Mouse (Mus musculus) frontal cortex, postnatal 14 days (tissue): Measurements from ENCODE around the gene Larp1.
"Not testable (repeated sequence)": the region's sequence is repeated elsewhere in the genome, so short reads cannot be mapped to it uniquely, and the experiment has no call there.

Source experiments
- DNase-seq, 2 experiments: peaks; one replicate each; pipeline ENCODE4 v3.0.0; 2022; ENCODE audit warnings: low spot score in 2 of 2

Larp1 gene

DNA sequence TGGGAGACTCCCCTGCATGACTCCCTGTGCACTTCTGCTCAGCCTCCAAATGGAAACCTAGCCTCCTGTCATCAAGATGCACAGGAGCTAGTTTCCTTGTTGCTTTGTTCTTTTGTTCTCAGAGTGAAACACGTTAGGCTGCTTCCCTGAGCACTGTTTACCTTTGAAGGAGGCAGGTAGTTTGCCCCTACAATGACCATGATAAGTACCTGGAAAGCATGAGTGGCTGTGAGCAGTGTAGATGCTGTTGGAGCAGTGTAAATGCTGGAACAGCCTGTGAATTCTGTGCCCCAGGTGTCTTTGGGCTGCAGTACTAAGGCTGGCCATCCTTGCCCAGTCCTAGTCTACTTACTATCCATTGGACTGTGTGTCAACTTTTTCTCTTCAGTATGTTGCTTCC, 18.0 kb downstream of the Larp1 start:
- DNase-seq = no peak

DNA sequence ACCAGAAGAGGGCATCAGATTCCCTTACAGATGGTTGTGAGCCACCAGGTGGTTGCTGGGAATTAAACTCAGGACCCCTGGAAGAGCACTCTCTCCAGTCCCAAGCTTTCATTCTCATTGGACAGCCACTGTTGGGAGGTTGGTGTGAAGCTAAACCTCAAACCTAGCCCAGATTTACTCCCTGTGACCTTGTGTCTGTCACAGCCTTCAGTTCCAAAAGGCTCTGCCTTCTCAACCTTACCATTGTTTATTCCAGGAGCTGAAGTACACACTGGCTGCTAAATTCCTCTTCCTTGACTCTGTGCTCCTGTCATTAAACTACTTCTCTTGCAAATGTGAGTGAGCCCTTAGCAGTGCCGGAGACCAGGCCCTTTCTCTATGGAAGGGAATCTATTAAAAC, 20.1 kb downstream of the Larp1 start:
- no peak for DNase-seq

DNA sequence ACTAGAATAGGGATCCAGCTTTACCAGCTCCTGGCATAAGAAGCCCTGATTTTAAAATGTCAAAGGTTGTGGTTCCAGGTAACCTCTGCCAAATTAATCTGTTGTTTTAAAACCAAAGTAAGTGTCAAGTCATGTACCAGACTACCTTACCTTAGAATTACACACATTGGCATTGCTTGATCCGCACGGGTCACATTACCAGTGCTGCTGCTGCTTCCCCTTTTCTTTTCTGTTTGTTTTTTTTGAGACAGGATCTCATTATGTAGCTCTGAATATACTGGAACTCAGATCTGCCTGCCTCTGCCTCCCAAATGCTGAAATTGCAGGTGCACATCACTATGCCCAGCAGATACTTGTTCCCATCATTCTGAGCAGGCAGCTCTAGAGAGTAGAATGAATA, 21.0 kb downstream of the Larp1 start:
- no peak for DNase-seq

DNA sequence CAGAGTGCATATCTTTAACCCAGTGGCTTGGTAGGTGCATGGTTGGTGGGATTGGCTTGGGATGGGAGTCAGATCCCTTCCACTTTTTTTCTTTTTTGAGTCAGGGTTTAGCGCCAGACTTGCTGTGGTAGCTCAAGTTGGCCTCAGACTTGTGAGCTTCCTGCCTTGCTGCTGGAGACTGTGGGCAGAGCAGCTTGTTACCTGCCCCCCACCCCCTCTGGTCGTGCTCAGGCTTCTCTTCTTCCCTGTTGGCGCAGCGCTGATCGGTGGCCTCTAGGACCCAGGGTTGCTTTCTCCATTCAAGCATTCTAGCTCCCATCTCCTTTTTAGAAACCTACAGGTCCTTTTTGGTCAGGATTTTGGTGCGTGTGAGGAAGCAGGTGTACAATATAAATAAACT, 22.3 kb downstream of the Larp1 start:
- no peak for DNase-seq

DNA sequence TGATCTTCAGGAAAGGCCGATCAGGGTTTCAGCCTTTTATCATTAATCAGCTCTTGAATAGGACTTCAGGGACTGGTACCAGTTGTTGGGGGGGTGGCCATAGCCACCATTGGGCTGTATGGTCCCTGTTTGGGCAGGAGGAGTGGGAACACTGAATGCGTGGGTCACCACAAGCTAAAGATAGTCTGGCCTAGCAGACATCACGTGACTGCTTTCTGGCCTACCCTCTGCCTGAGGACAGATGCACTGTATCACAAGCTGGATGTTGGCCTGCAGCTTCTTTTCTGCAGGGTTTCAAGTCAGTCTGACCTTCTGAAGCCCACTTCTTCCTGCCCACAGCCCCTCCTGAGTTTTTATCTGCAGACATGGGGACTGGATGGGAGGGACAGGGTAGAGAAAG, 24.8 kb downstream of the Larp1 start:
- DNase-seq = no peak

DNA sequence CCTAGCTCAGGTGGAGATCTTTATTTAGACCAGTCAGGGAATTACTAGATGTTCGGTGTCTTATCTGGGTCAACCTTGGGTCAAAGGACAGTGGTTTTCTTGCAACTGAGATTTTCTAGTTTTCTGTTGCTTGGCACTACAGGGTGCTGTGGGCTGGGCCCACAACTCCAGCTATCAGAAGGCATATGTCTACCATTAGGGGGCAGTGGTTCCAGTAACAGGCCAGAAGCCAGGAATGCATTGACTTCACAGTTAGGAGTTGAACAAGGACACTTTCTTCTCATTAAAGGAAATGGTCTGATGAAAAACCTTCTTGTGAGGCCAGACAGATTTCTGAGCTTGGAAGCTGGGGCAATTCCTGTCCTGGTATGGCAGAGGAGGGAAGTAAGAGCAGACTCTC, 30.2 kb downstream of the Larp1 start:
- no peak for DNase-seq

DNA sequence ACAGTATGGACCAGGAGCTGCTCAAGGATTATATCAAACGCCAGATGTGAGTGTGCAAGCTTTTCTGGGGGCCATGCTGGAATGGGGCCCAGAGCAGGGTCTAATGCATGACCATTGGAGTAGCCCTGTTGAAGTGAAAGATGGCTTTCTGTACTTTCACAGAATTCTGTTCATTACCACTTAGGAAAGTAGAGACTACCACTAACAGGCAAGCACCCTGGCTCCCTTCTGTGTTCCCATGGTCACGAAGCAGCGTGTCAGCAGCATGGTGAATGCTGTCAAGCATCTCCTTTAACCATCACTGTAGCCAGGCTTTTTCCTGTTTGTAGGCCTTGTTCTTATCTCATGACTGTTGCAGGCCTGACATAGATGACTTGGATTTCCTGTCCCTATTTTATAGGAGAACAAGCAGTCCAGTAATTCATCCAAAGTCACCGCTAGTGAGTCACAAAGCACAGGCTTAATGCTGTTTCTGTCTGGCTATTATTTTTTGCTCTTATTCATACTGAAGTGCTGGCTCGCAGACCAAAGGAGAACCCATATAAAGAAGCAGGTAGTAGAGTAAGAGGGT, 34.1 kb downstream of the Larp1 start:
- no peak for DNase-seq

DNA sequence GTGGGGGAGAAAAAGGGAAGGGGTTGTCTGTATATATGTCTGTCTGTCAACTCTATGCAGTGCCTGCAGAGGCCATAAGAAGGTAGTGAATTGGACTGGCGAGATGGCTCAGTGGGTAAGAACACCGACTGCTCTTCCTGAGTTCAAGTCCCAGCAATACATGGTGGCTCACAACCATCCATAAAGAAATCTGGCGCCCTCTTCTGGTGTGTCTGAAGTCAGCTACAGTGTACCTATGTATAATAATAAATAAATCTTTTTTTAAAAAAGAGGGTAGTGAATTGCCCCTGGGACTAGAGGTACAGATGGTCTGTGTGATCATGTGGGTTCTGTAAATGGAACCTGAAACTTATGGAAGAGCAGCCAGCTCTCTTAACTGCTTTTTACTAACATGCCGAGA, 37.6 kb downstream of the Larp1 start:
- no peak for DNase-seq

DNA sequence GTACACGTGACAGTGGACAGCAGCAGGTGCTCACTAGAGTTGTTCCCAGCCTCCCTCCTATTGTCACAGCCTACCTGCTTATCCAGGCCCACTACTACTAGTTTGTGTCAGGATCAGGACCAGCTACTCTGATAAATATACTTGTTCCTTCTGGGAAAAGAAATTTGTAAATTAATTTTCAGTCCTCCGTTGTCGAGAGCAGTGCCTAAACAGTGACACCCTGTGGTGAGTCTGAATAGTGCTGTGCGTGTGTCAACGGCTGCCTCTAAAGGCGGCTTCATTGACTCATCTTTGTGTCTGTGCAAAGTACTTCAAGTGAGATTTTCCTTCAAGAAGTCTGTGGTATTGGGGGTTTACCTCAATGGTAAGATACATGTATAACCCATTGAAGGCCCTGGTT, 48.6 kb downstream of the Larp1 start:
- DNase-seq = peak; percentile 24 to 58

DNA sequence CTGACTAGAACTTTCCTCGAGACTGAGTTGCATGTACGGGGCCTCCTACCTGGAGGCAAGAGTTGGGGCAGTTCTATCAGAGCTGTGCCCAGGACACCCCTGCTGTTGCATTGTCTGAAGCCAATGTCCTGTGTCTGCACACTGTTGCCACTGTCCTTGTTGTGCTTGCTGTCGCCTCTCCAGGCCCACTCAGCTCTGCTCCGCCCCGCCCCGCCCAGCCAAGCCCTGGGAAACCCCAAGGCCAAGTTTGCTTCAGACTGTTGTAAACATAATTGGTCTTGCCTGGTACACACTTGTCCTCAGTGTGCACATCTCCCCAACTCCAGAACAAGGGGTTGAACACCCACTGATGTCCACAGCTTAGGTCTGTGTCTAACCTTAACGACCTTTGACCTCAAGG, 50.9 kb downstream of the Larp1 start:
- DNase-seq = not testable (repeated sequence)

DNA sequence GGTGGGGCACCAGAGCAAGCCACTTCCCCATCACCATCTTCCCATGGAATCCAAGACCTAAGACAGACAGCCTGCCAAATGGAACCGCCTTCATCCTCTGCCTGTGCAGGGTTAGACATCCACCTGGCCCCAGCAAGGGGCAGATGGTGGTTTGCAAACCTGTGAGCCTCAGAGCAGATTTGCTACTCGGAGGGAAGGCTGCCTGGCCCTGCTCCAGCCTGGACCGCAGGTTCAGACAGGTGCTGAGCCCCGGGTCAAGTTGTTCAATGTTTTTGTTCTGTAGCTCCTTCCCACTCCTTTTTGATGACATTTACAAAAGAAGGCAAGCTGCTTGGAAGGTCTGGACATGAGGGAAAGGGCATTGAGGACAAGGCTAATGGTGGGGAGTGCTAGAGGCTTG, 52.4 kb downstream of the Larp1 start:
- DNase-seq = not testable (repeated sequence)

DNA sequence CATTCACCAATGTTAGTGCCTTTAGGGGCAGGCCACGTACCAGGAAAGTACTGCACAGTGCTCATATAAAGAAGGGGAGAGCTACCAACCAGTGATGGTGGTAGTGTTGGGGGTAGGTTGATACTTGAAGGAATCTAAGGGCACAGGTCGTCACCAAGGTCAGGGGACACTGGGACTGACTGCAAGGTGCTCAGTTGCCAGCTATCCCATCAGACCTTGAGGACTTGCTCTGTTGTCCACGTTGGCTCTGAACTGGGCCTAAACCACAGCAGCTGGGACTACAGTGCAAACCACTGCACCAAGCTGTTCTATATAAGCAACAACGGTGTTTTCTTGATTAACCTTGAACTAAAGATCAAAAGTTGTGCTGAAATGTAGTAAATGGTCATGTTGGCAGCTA, 53.7 kb downstream of the Larp1 start:
- no peak for DNase-seq

DNA sequence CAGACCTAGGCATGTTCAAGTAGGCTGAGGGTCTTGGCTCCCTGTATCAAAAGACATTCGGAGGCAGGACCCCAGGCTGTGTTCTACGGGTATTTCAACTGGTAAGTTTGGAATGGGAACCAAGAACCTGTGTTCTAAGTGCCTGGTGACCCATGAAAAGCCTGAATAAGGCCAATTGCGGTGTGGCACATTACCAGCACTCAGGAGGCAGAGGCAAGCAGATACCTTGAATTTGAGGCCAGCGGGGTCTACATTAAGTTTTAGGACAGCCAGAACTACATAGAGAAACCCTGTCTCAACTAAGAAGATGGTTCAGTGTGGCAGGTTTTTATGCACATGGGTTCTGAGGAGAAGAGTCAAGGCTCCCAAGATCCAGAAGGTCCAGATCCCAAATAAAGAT, 56.2 kb downstream of the Larp1 start:
- no peak for DNase-seq

DNA sequence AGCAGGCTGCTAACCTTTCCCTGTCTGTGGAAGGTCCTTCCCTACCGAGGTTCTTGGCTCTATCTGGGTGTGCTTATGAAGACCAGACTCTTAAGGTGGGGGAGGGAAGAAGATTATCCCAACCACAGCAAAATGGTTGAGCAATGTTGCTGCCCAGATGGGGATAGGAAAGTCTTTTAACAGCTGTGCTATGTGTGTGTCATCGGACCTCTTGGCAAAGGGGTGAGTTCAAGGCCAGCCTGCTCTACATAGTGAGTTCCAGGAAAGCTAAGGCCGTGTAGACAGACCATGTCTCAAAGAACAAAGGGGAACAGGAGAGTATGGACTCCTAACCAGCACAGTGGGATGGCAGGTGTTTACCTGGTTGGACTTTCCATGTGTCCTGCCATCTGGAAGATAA, 64.1 kb downstream of the Larp1 start:
- DNase-seq = no peak

DNA sequence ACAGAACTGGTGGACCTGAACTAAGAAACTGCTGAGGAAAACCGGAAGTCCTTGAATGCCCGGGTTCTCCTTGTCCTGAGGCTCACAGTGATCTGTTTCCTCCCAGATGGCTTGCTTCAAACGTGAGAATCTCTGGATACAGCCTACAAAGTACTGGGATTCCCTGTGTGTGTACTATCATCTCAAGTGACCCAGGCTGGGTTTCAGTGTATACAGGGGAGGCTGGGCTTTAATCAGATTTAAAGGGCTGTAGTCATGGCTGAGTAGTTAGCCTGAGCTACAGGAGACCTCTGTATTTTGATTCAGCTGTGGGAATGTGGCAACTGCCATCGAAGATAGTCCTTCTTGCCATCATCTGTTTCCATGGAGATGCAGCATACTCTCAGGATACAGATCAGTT, 68.4 kb downstream of the Larp1 start:
- no peak for DNase-seq

DNA sequence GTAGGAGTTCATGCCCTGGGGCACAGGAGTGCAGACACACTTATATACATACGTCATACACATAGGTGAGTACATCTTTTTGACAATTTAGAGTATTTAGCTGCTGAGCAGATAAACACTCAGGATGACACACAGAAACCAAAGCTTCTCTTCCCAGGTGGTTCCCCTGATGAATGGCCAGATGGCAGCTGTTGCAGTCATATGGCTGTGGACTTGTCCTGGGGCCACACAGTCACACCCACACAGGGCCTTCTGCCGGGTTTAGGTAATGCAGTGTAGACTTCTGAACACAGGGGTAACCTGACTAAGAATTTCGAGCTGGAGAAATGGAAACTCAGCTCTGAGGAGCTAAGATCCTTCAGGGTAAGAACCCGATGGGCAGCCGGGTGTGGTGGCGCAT, 72.9 kb downstream of the Larp1 start:
- no peak for DNase-seq

DNA sequence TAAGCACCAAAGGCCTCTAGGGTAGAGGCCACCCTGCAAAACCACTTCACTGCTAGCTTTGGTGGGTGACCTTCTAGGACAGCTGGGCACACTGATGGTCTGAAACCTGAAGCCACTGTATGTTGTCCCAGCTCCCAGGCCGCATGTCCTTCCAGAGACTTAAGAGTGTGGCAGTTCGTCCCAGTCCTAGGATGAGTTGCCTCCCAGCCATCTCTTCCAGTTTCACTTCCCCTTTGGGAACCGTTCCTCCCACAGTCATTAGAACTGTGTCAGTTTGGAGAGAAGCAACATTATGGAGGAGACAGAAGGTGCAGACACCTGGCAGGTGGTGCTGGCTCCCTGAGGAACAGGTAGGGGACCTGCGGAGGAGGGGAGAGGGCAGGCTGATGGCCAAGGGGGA, 83.7 kb downstream of the Larp1 start:
- DNase-seq = no peak

DNA sequence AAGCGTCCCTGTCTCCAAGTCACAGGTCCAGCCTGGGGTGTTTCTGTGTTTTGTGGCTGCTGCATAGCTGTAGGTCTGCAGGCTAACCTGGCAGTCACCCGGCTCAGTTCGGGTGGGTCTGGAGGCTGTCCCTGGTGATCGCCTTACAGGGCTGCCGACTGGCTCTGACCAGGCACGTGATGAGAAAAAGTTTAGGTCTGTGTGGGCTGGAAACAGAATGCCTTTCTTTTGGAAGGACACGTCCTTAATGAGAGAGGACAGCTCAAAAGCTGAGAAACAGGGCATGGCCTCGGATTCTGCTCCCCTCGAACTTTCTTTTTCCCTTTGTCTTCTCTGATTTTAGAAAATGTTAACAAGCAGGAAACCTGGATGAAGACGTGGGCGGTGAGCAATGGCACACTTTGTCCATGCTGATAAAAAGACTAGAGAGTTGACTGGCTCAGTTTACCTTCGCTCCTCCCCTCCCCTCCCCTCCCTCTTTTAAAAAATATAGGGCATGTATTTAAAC, 84.2 kb downstream of the Larp1 start, which contains the start of gene Gm12248:
Gene Gm12248, minus strand, starts transcription at position 114 of the 508 bp plus-strand sequence.
- no peak for DNase-seq

DNA sequence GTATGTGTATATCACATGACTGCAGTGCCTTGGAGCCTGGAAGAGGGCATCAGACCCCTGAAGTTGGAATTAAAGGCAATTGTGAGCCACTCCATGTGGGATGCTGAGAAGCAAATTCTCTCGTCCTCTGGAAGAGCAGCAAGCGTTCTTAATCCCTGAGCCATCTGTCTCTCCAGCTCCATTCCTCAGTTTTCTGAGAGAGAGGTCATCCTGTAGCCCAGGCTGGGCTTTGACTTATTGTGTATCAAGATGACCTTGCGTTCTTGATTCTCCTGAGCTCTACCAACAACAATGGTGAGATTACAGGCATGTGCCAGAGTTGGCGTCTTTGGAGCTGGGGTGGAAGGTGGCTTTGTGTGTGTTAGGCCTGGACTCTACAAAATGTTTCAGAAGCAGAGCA, 85.9 kb downstream of the Larp1 start:
- no peak for DNase-seq

DNA sequence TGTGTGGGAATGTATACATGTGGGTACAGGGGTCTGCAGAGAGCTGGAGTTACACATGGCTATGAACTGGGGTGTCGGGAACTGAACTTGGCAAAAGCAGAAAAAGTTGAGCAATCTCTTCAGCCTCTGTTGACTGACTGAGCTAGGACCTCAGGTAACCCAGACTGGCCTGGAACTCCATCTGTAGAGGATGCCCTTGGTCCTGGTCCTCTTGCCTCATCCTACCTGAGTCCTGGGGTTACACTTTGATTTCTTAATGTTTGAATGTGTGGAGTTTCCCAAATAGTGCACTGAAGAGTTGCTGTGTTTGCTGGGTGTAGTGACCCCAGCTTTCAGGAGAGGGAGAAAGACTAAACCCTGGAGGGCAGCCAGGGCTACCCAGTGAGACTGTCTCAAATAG, 86.7 kb downstream of the Larp1 start:
- no peak for DNase-seq

DNA sequence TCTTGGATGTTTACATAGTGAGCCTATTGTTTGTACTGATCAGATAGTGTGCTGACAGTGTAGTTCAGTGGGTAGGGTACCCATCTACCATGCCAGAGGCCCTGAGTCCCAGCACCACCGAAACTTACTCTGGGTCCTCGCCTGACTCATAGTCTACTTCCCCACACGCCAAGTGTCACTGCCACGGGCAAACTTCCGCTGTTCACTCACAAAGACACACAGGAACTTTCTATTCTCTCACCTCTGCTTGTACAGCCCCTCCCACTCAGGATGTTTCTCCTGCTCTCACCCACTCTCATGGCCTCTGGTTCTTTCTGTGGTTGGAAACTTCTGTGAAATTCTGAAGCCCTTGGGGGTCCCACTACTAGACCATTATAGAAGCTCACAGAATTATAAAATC, 87.3 kb downstream of the Larp1 start:
- no peak for DNase-seq

DNA sequence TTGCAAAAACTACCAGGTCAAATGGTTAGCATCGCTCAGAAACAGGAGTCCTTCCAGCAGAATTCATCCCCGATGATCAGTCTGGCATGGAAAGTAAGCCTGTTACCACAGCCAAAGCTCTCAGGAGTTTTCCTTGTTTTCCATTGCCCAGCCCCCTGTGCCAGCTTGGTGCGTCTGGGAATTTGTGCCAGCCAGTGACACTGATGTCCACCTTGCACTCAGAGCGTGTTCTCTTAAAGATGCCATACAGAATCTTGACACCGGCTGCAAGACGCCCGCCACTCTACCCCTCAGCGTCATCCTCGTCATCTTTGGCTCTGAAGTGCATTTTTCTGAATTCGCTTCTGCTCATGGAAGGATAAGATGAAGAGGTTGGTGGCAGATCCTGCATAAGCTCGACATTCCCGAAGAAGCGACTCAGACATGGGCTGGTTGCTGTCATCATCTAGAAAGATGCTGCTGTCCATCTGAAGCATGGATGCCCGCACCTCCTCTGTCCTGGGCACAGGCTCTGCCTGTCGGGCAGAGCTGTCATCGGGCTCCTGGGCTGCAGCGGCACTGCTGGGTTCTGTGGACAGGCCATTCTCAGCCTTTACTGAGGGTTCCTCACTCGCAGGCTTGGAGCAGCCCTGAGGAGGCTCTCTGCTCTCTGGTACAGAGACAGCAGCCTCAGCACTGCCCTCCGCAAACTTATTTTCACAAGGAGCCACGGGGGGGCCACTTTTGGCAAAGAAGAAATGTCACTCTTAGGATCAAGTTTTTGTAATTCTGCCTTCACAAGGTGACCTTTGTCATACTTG, 88.2 kb downstream of the Larp1 start:
- DNase-seq = no peak

DNA sequence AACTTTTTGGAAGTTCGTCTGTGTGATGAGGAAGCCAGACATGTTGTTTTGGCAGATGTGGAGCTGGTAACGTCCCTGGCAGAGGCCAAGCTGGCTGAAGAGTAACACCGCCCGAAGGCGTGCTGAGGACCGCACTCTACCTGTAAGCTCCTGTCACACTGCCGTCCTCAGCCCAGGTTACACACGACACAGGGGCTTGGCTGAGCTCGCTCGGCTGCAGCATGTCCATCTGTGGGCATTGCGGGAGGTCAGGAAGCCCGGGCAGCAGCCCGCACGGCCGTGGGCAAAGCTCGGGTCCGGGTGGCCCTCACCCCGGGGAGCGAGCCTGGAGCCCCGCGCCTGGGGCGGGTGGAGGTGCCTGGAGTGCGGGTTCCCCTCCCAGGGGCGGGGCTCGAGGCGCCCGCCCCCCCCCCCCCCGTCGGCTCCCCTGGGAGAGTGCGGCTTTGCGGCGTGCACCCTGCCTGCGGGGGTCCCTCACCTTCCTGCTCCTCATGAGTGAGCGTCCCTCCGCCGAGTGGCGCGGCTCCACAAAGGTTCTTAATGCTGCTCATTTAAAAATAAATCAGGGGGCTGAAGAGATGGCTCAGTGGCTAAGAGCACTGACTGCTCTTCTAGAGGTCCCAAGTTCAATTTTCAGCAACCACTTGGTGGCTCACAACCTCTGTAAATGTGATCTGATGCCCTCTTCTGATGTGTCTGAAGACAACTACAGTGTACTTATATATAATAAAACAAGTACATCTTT, 88.9 kb downstream of the Larp1 start:
- no peak for DNase-seq
